Mouse (Mus musculus) B cell, adult 2 months (primary cell): ENCODE measurements around the gene Lzts2.
A peak's percentile ranks its signal among the peaks of the same experiment; 100 is the strongest.

ENCODE experiments used
- DNase-seq, 2 experiments: peaks; one replicate each; pipeline ENCODE4 v3.0.0; 2022

Lzts2 gene

DNA sequence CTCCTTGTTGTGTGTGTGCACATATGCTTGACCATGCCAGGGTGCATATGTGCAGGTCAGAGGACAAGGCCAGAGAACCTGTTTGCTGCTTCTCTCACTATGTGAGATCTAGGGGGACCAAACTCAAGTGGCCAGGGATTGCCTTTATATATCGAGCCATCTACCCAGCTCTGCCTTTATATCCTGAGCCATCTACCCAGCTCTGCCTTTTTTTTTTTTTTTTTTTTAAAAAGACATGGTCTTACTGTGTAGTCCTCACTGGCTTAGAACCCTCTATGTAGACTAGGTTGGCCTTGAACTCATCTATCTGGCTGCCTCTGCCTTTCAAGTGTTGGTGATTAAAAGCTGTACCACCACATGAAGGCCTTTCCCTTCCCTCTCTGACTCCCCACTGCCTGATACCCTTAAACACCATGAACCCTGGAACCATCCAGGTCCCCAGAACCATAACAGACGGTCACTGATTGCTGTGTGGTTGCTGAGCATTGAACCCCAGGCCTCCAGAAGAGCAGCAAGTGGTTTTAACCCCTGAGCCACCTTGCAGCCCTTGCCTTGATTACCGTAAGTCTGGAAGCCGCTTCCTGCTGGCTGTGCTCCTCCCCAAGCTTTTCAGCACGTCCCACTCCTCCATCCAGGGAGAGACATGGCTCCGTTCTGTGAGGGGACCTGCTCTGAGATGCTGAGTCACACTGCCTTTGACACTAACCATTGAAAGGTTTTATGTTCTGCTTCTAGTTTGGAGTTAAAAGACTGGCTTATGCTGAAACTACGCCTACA, 10.3 kb upstream of the Lzts2 start:
- DNase-seq = no peak

DNA sequence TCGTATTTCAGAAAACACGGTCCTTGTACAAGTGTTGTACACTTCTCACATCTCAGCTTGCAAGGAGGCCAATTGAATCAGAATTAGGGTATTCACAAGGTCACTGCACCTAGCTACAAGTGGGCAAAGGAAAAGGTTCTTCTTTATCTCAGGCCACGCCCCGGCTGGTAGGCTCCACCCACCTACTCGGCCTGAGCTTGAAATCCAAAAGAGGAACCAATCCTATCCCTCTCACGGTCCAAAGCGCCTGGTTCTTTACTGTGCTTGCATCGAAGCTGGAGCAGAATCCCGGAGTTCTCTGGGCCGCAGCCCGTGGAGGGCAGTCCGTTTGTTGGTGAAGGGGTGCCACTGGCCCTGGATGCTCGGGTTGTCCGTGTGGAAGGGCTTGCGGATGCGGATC, 8.8 kb upstream of the Lzts2 start, which contains the start of gene Twnk:
Twnk (plus strand) TSS at position 220 of the 400 bp plus-strand sequence.
- DNase-seq = peak; percentile 94 to 97

- peak; percentile 99 for DNase-seq
These were observed 8.1 kb upstream of the Lzts2 start, which contains the start of gene Mrpl43 for GRCm38 (mm10) chr19:45005957-45006712. Mrpl43 (minus strand) TSS chr19:45006442.

DNA sequence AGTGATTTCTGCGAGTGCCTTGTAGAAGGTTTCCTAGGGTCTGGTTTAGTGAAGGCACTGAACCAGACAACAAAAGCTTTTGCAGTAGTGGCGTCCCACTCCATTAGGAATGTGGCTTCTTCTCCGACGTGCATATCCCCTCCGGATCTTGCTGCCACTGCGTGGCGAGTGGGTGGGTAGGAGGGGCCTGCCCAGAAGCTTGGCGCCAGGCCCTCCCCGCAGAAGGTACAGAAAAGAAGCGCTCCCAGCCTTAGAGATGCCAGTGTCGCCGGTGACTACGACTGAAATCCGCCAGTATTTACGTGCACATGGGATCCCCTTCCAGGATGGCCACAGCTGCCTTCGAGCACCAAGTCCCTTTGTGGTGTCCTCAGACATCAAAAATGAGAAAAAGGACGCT, 7.2 kb upstream of the Lzts2 start:
- DNase-seq = no peak

DNA sequence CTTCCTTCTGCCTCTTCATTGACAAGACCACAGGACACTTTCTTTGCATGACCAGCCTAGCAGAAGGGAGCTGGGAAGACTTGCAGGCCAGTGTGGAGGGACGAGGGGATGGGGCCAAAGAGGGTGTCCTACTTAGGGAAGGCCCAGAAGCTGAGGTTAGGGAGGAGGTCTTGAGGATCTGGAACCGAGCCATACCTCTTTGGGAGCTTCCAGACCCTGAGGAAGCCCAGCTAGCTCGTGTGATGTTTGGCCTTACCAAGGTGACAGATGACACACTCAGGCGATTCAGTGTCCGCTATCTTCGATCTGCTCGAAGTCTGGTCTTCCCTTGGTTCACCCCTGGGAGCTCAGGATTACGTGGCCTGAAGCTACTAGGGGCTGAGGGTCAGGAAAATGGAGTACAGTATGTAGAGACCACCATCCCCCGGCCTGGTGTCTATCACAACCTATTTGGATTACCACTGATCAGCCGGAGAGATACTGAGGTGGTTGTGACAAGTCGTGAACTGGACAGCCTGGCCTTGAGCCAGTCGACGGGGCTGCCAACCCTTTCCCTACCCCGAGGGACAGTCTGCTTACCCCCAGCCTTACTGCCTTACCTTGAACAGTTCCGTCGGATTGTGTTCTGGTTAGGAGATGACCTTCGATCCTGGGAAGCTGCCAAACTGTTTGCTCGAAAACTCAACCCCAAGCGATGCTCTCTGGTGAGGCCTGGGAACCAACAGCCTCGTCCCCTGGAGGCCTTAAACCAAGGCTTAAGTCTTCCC, 6.6 kb upstream of the Lzts2 start:
- DNase-seq = no peak

DNA sequence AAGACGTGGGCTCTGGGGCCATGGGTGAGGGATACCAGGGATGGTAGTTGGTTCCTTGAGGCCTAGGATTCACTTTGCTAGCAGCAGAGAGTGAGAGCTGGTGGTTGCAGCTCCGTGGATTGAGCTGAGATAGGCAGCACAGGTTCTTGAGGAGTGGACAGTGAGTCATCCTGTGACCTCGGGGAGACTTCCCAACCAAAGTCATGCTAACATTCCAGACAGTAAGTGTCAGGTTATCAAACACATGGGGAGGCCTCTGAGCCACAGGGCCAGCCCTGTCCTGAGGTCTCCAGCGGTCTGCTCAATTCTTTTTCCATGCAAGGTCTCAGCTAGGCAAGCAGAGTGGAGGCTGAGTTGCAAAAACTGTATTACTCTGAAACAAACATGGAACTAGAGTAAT, 3.6 kb upstream of the Lzts2 start:
- DNase-seq = no peak

DNA sequence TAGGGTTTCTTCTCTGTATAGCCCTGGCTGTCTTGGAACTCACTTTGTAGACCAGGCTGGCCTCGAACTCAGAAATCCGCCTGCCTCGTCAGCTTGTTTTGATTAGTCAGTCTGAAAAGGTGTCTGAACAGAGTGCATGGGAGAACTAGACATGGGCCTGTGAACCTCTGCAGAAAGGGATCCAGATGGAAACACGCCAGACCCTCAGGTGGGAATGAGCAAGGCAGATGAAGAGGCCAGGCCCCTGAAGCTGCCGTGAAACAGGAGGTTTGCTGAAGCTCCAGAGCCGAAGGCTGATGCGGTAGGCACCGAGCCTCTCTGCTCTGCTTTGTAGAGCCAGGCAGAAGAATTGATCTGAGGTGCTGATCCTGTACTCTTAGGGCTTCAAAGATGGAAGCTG, 2.0 kb upstream of the Lzts2 start:
- no peak for DNase-seq

GRCm38 (mm10) chr19:45012636-45013035, 1.6 kb upstream of the Lzts2 start:
- no peak for DNase-seq

- no peak for DNase-seq
These were observed 511 bp upstream of the Lzts2 start for GRCm38 (mm10) chr19:45013581-45014225.

GRCm38 (mm10) chr19:45014981-45015402, 778 bp downstream of the Lzts2 start:
- peak; percentile 26 to 31 for DNase-seq

GRCm38 (mm10) chr19:45015518-45016281, 1.5 kb downstream of the Lzts2 start:
- peak; percentile 75 to 77 for DNase-seq

DNA sequence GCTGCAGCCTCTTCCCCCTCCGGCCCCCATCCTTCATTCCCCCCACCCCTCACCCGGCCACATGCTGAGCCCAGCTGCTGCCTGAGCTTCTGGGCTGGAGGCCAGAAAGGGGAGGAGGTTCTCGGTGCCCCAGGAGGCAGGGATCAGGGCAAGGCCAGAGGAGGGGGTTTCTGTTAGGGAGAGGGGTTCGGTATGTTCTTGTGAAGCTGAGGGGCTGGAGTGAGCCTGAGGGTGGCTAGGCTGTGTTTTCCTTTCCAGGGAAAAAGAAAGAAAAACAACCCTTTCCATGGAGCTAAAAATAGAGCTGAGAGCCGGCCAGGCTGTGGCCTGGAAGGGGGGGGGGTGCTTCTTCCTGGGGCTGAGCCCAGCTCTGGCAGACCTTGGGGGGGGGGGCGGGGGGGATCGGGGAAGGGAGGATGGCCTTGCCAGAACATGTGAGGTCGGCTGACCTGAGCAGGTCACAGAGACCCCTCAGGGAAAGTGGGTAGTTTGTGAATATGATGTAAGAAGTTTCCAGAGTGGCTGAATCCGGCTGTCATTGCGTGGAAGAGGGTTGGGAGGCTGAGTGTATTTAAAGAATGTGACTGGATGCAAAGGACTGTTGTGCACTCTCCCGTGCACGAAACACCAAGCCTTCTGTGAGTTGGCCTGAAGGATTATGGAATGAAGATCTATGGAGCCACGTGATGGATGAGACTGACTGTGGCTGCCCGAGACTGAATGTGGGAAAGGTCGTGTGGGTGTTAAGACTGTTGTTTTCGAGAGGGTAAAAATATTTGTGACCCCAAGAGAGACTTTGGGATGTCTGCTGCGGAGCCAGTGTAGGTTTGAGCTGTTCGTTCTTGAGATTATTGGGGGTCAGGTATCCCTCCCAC, 2.4 kb downstream of the Lzts2 start:
- no peak for DNase-seq

- DNase-seq = peak; percentile 31 to 35
These were observed 3.1 kb downstream of the Lzts2 start for GRCm38 (mm10) chr19:45017216-45017771.

GRCm38 (mm10) chr19:45017909-45018308, 3.7 kb downstream of the Lzts2 start:
- DNase-seq = peak; percentile 47 to 52

DNA sequence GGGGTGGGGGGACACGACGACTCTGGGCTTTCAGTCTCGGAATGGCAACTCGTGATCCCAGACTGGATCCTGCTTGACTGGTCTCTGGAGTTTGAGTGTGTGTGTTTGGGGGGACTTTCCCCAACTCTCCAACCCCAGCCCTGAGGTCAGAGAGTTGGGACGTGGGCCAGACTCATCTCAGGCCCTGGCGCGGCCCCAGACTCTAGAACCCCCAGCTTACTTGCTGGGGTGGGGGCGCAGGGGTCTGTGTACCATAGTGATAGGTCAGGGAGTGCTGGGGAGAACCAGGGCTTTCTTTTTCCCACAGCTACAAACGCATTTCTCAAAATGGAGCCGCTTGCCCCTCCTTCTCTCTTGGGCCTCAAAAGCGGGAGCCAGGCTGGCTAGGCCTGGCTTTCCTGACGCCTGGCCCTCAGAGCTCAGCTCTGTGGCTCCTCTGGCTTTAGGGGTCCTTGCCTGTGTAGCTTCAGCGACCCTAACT, 4.2 kb downstream of the Lzts2 start:
- DNase-seq = no peak

GRCm38 (mm10) chr19:45020348-45020747, 6.1 kb downstream of the Lzts2 start:
- DNase-seq = no peak

GRCm38 (mm10) chr19:45021362-45021761, 7.1 kb downstream of the Lzts2 start:
- DNase-seq = no peak

- no peak for DNase-seq
These were observed 9.8 kb downstream of the Lzts2 start for GRCm38 (mm10) chr19:45023993-45024392.

DNA sequence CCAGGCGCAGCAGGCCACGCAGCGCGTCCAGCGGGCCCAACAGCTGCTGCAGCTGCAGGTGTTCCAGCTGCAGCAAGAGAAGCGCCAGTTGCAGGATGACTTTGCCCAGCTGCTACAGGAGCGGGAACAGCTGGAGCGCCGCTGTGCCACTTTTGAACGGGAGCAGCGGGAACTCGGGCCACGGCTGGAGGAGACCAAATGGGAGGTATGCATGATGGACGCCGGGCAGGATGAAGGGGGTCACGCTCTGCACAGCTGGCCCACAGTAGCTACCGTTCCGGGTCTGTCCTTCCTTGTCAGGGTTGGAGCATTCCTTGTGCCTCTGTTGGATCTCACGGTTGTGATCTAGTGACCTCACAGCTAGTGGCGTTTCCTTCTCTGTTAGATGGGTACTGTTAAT, 10.6 kb downstream of the Lzts2 start:
- no peak for DNase-seq

DNA sequence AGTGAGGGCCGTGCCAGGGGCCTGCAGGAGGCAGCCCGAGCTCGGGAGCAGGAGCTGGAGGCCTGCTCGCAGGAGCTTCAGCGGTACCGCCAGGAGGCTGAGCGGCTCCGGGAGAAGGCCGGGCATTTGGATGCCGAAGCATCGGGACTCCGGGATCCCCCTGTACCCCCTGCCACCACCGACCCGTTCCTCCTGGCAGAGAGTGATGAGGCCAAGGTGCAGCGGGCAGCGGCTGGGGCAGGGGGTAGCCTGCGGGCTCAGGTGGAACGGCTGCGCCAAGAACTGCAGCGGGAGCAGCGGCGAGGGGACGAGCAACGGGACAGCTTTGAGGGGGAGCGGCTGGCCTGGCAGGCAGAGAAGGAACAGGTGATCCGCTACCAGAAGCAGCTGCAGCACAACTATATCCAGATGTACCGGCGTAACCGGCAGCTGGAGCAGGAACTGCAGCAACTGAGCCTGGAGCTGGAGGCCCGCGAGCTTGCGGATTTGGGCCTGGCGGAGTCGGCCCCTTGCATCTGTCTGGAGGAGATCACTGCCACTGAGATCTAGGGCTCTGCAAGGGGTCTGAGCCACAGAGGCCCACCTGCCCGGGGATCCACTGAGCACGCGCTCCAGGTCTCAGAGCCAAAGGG, 11.8 kb downstream of the Lzts2 start:
- no peak for DNase-seq
